Mouse (Mus musculus) CH12.LX (cell line): Measurements from ENCODE around the gene Hcar2. TPM values are rescaled to one million over a fixed set of nuclear protein-coding genes. Genes with fewer than 3 reads are reported as not detected.
A peak's percentile ranks its signal among the peaks of the same experiment; 100 is the strongest.

Experiments
- DNase-seq: peaks from one replicate; pipeline ENCODE4 v3.0.0-alpha.2; 2013; ENCODE audit errors: extremely low read depth
- H3K27ac ChIP-seq: 2 replicates; pipeline ENCODE4 v1.5.1; 2012; ENCODE audit warnings: low read depth, mild to moderate bottlenecking, control low read depth, moderate library complexity; ENCODE audit not compliant: insufficient read depth
- H3K27me3 ChIP-seq: replicated peaks from 2 replicates; pipeline ENCODE3; 2012; ENCODE audit warnings: inconsistent platforms
- H3K36me3 ChIP-seq, 2 experiments: replicated peaks in 1 of 2; 2 replicates each; pipeline versions ENCODE3 to v1.6.1; 2012; ENCODE audit warnings: inconsistent platforms in 1 of 2, low read length in 1 of 2, mild to moderate bottlenecking in 1 of 2, mixed read lengths in 1 of 2, moderate library complexity in 1 of 2; ENCODE audit not compliant: control insufficient read depth in 1 of 2, insufficient read depth in 1 of 2
- H3K4me1 ChIP-seq, 2 experiments: 2 replicates each; pipeline ENCODE4 v1.6.1; 2012; ENCODE audit warnings: inconsistent platforms in 1 of 2, moderate library complexity in 1 of 2; ENCODE audit not compliant: insufficient read depth in 2 of 2, control insufficient read depth in 1 of 2
- H3K4me2 ChIP-seq: 2 replicates; pipeline ENCODE4 v1.6.1; 2012; ENCODE audit warnings: low read depth, mild to moderate bottlenecking, control low read depth; ENCODE audit not compliant: poor library complexity, insufficient read depth, severe bottlenecking
- H3K4me3 ChIP-seq, 3 experiments: fragments of 150-350 bp in 1 of 3; sonication (generic) in 1 of 3; replicated peaks in 1 of 3; 2 replicates each; pipeline versions ENCODE3 to v1.5.1; 2011 to 2012; ENCODE audit warnings: low read depth in 2 of 3, low read length in 2 of 3, mild to moderate bottlenecking in 2 of 3, moderate library complexity in 2 of 3, control low read depth in 1 of 3, improper control_type of control experiment in 1 of 3, inconsistent platforms in 1 of 3, mixed read lengths in 1 of 3; ENCODE audit not compliant: poor library complexity in 1 of 3
- H3K79me2 ChIP-seq: replicated peaks from 2 replicates; pipeline ENCODE4 v1.6.1; 2012; ENCODE audit warnings: mild to moderate bottlenecking, moderate library complexity; ENCODE audit not compliant: control insufficient read depth, poor library complexity, insufficient read depth, severe bottlenecking; ENCODE audit errors: extremely low read depth
- H3K9ac ChIP-seq: 2 replicates; pipeline ENCODE4 v1.6.1; 2012; ENCODE audit warnings: low read depth, mild to moderate bottlenecking, control low read depth, moderate library complexity; ENCODE audit not compliant: insufficient read depth
- H3K9me3 ChIP-seq: replicated peaks from 2 replicates; pipeline ENCODE3; 2012; ENCODE audit warnings: low read length, inconsistent platforms, mixed read lengths
- BHLHE40 ChIP-seq: IDR thresholded peaks from 2 replicates; pipeline ENCODE4 v1.6.1; 2011; ENCODE audit warnings: mild to moderate bottlenecking, low read depth, low read length, improper control_type of control experiment
- ELF1 ChIP-seq: IDR thresholded peaks from 2 replicates; pipeline ENCODE4 v1.6.1; 2014; ENCODE audit warnings: low read depth, mild to moderate bottlenecking, inconsistent platforms, low read length, improper control_type of control experiment
- IRF4 ChIP-seq: IDR thresholded peaks from 2 replicates; pipeline ENCODE4 v1.6.1; 2014; ENCODE audit warnings: low read depth, mild to moderate bottlenecking, inconsistent platforms, low read length, improper control_type of control experiment
- JUND ChIP-seq: conservative IDR thresholded peaks from 2 replicates; pipeline ENCODE4 v1.6.1; 2011; ENCODE audit warnings: low read depth, low read length, improper control_type of control experiment
- MXI1 ChIP-seq: IDR thresholded peaks from 2 replicates; pipeline ENCODE4 v1.6.1; 2011; ENCODE audit warnings: mild to moderate bottlenecking, low read depth, low read length, improper control_type of control experiment
- TBP ChIP-seq: conservative IDR thresholded peaks from 2 replicates; pipeline ENCODE4 v1.6.1; 2011; ENCODE audit warnings: low read depth, low read length, improper control_type of control experiment
- TCF12 ChIP-seq: IDR thresholded peaks from 2 replicates; pipeline ENCODE4 v1.6.1; 2014; ENCODE audit warnings: low read depth, mild to moderate bottlenecking, inconsistent platforms, low read length, improper control_type of control experiment
- dilution Hi-C: fragments of 300-500 bp; cut with MboI; formaldehyde crosslinking; loops from 2 replicates; pipeline ENCODE4 v1.14.3; 2020; ENCODE audit warnings: low sequenced_read_pairs; ENCODE audit not compliant: extremely low pct_unique_long_range_greater_than_20kb, extremely low pct_ligation_motif_present
- in situ Hi-C: fragments of 300-500 bp; cut with MboI; formaldehyde crosslinking; loops from 3 replicates; pipeline ENCODE4 v1.14.3; 2019; ENCODE audit warnings: low sequenced_read_pairs, low pct_ligation_motif_present, low pct_unique_long_range_greater_than_20kb, mixed read lengths
- polyA plus RNA-seq: library from polyadenylated mRNA; unstranded; fragments of >175 nt; gene quantifications from 2 replicates; pipeline ENCODE4 v1.2.1, GENCODE M21; 2012; ENCODE audit warnings: low read depth; ENCODE audit not compliant: insufficient read length
- total RNA-seq, 2 experiments: library from RNA; depleted of rRNA; stranded (reverse); fragments of 300-350 nt in 1 of 2; fragments of >200 nt in 1 of 2; gene quantifications; 2 replicates each; pipeline ENCODE4 v1.2.3; 2012 to 2014

Gene Hcar2
- total and polyA plus RNA-seq, 3 experiments, result not detected

DNA sequence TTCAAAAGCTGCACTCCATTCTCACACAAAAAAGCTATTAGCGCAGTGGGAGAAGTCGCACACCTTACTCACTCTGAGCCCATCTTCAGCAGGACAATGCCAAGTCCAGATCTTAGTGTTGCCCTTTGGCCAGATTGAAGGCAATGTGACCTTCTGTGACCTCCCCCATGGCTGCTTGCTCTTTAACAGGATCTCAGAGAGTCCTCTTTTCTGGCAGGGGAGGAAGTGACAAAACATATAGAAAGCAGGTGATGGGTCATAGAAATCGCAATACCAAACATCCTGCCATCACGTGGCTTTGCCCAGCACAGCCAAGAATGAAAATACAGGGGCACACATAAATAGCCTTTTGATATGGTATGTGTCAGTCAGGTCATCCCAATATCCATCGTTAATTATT, 25.7 kb upstream of the Hcar2 start:
- H3K27ac ChIP-seq, result no peak overlapping the region
- dilution Hi-C loops (no loop called here), in situ Hi-C loops (no loop called here)
- H3K4me1 ChIP-seq, result peaks cover 7 to 32% of the 10 kb centered on the region in 2 experiments
- no peaks in the 10 kb centered on the region for H3K9me3 ChIP-seq
- no peaks in the 10 kb centered on the region for H3K36me3 ChIP-seq
- H3K27me3 ChIP-seq, result no peaks in the 10 kb centered on the region
- no peak overlapping the region for H3K9ac ChIP-seq
- TF ChIP-seq ELF1 (no peak), TBP (no peak)
- no peaks in the 10 kb centered on the region for H3K79me2 ChIP-seq
- no peak for DNase-seq
- 0 out of 2 replicates have a peak overlapping the region, but pooled peaks have one; percentile 1 for H3K4me2 ChIP-seq
- no peak overlapping the region for H3K4me3 ChIP-seq

DNA sequence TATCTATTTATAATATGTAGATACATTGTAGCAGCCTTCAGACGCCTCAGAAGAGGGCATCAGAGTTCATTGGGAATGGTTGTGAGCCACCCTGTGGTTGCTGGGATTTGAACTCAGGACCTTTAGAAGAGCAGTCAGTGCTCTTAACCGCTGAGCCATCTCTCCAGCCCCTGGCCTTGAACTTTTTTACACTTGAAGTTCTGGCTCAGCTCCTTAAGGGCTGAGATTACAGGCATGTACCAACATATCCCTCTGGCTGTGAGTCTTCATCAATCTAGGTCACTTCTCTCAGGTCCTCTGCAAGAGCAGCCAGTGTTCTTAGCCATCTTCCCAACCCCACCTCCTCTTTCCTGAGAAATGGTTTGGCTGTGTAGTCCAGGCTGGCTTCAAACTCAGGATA, 25.0 kb upstream of the Hcar2 start:
- no peak overlapping the region for H3K4me3 ChIP-seq
- DNase-seq, result no peak
- H3K36me3 ChIP-seq, result no peaks in the 10 kb centered on the region
- peaks cover 7 to 30% of the 10 kb centered on the region in 2 experiments for H3K4me1 ChIP-seq
- no peak overlapping the region for H3K27ac ChIP-seq
- no peak overlapping the region for H3K9ac ChIP-seq
- H3K79me2 ChIP-seq, result no peaks in the 10 kb centered on the region
- no peaks in the 10 kb centered on the region for H3K9me3 ChIP-seq
- dilution Hi-C loops, result no loop called here
- in situ Hi-C loops, result no loop called here
- no peak for TF ChIP-seq MXI1
- 0 out of 2 replicates have a peak, but pooled peaks have one; percentile 67 for TF ChIP-seq TBP
- no peaks in the 10 kb centered on the region for H3K27me3 ChIP-seq
- H3K4me2 ChIP-seq, result no peak overlapping the region

DNA sequence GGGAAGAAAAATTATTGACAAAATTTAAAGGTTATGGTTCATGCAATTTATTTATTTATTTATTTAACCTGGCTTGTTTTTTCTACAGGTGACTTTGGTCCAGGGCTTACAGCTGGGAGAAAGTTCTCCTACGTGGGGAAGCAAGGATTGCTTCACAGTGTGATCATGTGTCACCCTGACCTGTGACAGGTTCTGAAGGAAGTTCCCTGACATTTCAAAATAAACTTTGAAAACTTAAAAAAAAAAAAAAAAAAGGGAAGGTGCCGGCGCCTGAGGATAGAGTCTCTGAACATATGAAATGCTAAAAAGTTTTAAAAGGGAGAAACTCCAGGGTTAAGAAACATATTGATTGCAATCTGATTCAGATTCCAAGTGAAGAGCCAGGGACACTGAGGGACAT, 21.1 kb upstream of the Hcar2 start:
- H3K27me3 ChIP-seq, result no peaks in the 10 kb centered on the region
- no peaks in the 10 kb centered on the region for H3K36me3 ChIP-seq
- dilution Hi-C loops, result no loop called here
- no peak overlapping the region for H3K27ac ChIP-seq
- TF ChIP-seq IRF4 (no peak), JUND (no peak)
- no peak overlapping the region for H3K4me3 ChIP-seq
- H3K4me1 ChIP-seq, result peaks cover 8 to 13% of the 10 kb centered on the region in 2 experiments
- H3K9me3 ChIP-seq, result no peaks in the 10 kb centered on the region
- H3K9ac ChIP-seq, result no peak overlapping the region
- H3K4me2 ChIP-seq, result no peak overlapping the region
- H3K79me2 ChIP-seq, result no peaks in the 10 kb centered on the region
- in situ Hi-C loops, result no loop called here
- DNase-seq, result no peak

DNA sequence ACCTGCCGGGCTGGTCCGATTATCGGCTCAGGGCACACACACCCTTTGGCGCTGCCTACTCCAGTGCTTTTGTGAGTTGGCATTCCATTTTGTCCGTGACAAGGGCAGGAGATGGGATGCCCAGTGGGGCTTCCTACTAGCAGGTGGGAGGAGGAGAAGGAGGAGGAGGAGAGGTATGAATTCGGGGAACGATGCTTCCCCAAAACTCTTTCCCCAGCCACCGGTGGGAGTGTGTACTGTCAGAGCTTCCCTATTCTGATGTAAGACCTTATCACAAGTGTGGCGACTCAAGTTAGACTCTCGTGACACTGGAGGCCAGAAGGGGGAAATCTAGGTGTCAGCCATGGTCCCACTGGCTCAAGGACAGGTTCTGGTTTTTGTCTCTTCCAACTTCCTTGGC, 19.0 kb upstream of the Hcar2 start:
- Histone ChIP-seq H3K27ac (no peak overlapping the region), H3K27me3 (no peaks in the 10 kb centered on the region), H3K79me2 (no peaks in the 10 kb centered on the region), H3K9ac (no peak overlapping the region), H3K4me2 (no peak overlapping the region), H3K4me1 (peaks cover 4 to 9% of the 10 kb centered on the region in 2 experiments), H3K9me3 (no peaks in the 10 kb centered on the region), H3K4me3 (no peak overlapping the region), H3K36me3 (no peaks in the 10 kb centered on the region)
- dilution Hi-C loops (no loop called here), in situ Hi-C loops (no loop called here)
- no peak for TF ChIP-seq TCF12
- TF ChIP-seq BHLHE40, result peak; percentile 37; the same call in 1 of the 2 replicates
- no peak for TF ChIP-seq JUND
- no peak for DNase-seq
